Mouse (Mus musculus): ENCODE results near the gene Cdkn2b.

DNA sequence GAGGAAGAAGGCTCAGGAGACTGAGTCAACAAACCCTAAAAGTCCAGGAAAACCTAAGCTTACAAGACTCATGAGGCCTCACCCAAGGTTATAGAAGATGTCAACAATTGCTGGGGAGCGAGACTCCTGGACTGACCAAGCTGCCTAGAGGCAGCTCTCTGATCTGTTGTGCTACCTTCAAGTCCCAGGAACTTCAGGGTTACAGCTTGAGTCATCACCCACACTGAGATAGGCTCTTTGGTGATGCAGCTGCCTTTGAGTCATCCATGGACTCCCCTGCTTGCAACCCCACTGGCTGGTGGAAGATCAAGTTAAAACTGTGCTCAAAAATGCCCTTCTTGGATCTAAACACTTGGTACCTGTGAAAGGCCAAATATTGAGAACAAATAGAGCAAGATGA lies 53.1 kb downstream of the Cdkn2b start:
- TF ChIP-seq POLR2A (IDR thresholded peaks at IDR 0.05; ENCODE audit: insufficient read depth, low read length) = no peak
- TF ChIP-seq CTCF (IDR thresholded peaks at IDR 0.05; ENCODE audit: low read depth, low read length) = no peak
- TF ChIP-seq EP300 (IDR thresholded peaks at IDR 0.05; ENCODE audit: insufficient read depth, low read depth, low read length) = no peak

All from ES-Bruce4 (cell line).